Mouse (Mus musculus): ENCODE results near the gene Chl1.

DNA sequence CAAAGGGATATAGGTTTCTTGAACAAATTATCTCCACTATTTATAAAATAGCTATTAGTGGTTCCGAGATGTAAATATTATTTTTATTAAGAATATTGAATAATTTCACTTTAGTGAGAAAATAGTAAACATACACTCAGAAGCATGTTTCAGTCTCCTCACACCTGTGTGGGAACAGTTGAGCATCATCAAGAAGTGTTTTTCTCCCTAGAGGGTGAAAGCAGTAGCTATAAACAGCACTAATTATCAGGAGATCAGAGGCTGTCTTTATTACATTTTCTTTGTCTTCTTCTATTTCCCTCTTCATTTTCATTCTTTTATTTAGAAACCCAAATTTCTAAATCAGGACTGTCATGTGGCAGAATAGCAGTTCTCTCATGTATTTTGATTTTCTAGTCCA is 166.7 kb downstream of the Chl1 start:
- no peak for TF ChIP-seq POLR2A (IDR thresholded peaks at IDR 0.05; ENCODE audit: extremely low read depth, insufficient read depth, low read length)
- no peak for TF ChIP-seq CTCF (IDR thresholded peaks at IDR 0.05; ENCODE audit: extremely low read depth, insufficient read depth, low read length)
